Comparison of ENCODE assay signal across 25 mouse cellular contexts in the genomic region with DNA sequence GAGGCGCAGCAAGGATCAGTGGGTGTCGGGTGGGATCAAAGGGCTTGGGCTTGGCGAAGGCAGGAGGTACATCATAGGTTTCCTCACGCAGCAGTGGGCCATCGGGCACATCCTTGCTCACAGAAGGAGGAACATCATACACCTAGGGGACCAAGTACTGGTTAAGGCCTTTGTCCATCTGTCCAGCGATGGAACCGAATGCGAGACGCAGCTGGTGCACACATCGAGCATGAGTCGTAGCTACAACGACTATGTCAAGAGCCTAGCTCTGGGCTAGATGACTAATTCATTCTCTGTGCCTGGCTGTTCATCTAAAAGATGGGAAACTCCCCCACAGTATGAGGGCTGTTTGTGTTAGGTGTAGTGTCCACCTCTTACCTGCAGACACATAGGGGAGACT. TPM values are rescaled to one million over a fixed set of nuclear protein-coding genes. Genes with fewer than 3 reads are reported as not detected.
DNase-seq lines count a peak whose midpoint lies in the region; TF ChIP-seq lines count a peak whose summit lies in the region.
"Had no signal": no experiment of that assay in that cellular context is flagged by ENCODE, and none has a peak within 500 bp of the region (broad histone marks: within the 10 kb centered on the region; RNA-seq: fewer than 3 reads in every experiment).

No protein-coding gene starts in this region.

- H3ac ChIP-seq in myocyte (ENCODE audit: control insufficient read depth, insufficient read length), result no peak overlapping the region

- intact Hi-C loops in gastrocnemius, adult 2 months (cut with DNase I), result loop anchor here (5.0 kb wide), 1 partner anchor 37 kb away; no protein-coding TSS in a partner anchor

- H3K36me3 ChIP-seq in E14TG2a.4 (ENCODE audit: insufficient read depth, low read length) (peaks cover 97% of the 10 kb centered on the region), myocyte (ENCODE audit: control insufficient read depth, insufficient read depth) (peaks cover 36% of the 10 kb centered on the region)

- H3K4me1 ChIP-seq in E14TG2a.4 (replicated peaks; ENCODE audit: low read depth, low read length), result peaks cover 81% of the 10 kb centered on the region

- H3K27me3 ChIP-seq in E14TG2a.4 (ENCODE audit: insufficient read depth, low read length), result no peaks in the 10 kb centered on the region
- H3K27me3 ChIP-seq in myocyte (ENCODE audit: control insufficient read depth, insufficient read depth, insufficient read length), result no peaks in the 10 kb centered on the region
- H3K27me3 ChIP-seq: CH12.LX; embryonic facial prominence, embryonic 12.5 days; embryonic facial prominence, embryonic 15.5 days; forebrain, embryonic 12.5 days; forebrain, embryonic 15.5 days; heart, embryonic 12.5 days; heart, embryonic 15.5 days had no signal

- H3K9me3 ChIP-seq in E14TG2a.4 (ENCODE audit: low read length), result no peaks in the 10 kb centered on the region
- H3K9me3 ChIP-seq: embryonic facial prominence, embryonic 12.5 days; embryonic facial prominence, embryonic 15.5 days; forebrain, embryonic 12.5 days; forebrain, embryonic 15.5 days; heart, embryonic 12.5 days; heart, embryonic 15.5 days; hindbrain, embryonic 10.5 days had no signal

- TF ChIP-seq POLR2A in myocyte (IDR thresholded peaks at IDR 0.05; ENCODE audit: insufficient read length, low read depth), result no peak

- no peak overlapping the region for H3K4me2 ChIP-seq in myocyte (ENCODE audit: low read depth)
- H3K4me2 ChIP-seq: embryonic facial prominence, embryonic 12.5 days; embryonic facial prominence, embryonic 15.5 days; forebrain, embryonic 12.5 days; forebrain, embryonic 15.5 days; heart, embryonic 12.5 days; heart, embryonic 15.5 days; hindbrain, embryonic 14.5 days had no signal

- DNase-seq in gastrocnemius, postnatal 10 days, result peak; percentile 4
- DNase-seq in gastrocnemius, adult 2 months, result no peak
- DNase-seq in layer of hippocampus, adult 2 months (ENCODE audit: low spot score in 2 of 2), result no peak
- no peak for DNase-seq in layer of hippocampus, adult 9-11 months
- no peak for DNase-seq in adrenal gland, adult 18-20 months (ENCODE audit: low spot score in 2 of 2)
- no peak for DNase-seq in heart, adult 8-10 months (ENCODE audit: low spot score)
- DNase-seq: adrenal gland, adult 8-10 months; adrenal gland, postnatal 25 days; gastrocnemius, postnatal 14 days; heart, postnatal 10 days; heart, postnatal 36 days had no signal

- no peak for TF ChIP-seq CTCF in gastrocnemius, adult 2 months (IDR thresholded peaks at IDR 0.05)
- no peak for TF ChIP-seq CTCF in layer of hippocampus, adult 2 months (conservative IDR thresholded peaks at IDR 0.05)
- no peak for TF ChIP-seq CTCF in E14TG2a.4 (conservative IDR thresholded peaks at IDR 0.05; ENCODE audit: low read length)

- no peak overlapping the region for H3K27ac ChIP-seq in gastrocnemius, adult 2 months
- H3K27ac ChIP-seq in layer of hippocampus, adult 2 months, result peak overlapping the region; percentile 76
- H3K27ac ChIP-seq: embryonic facial prominence, embryonic 12.5 days; embryonic facial prominence, embryonic 15.5 days; forebrain, embryonic 12.5 days; forebrain, embryonic 15.5 days; heart, embryonic 15.5 days; hindbrain, embryonic 10.5 days; hindbrain, embryonic 14.5 days had no signal

- peaks cover 31% of the 10 kb centered on the region for H3K79me2 ChIP-seq in myocyte (ENCODE audit: control insufficient read depth, insufficient read depth)

- no peak overlapping the region for H3K4me3 ChIP-seq in gastrocnemius, adult 2 months
- H3K4me3 ChIP-seq in layer of hippocampus, adult 2 months, result no peak overlapping the region
- peak overlapping the region; percentile 57; the same call in 1 of the 2 replicates for H3K4me3 ChIP-seq in E14TG2a.4 (replicated peaks; ENCODE audit: low read length)
- no peak overlapping the region for H3K4me3 ChIP-seq in myocyte
- H3K4me3 ChIP-seq: embryonic facial prominence, embryonic 12.5 days; embryonic facial prominence, embryonic 15.5 days; erythroblast, embryonic 14.5 days; forebrain, embryonic 12.5 days; forebrain, embryonic 15.5 days; heart, embryonic 12.5 days; heart, embryonic 15.5 days; hindbrain, embryonic 10.5 days had no signal

TF ChIP-seq in myocyte, 11 proteins besides CTCF, POLR2A, EP300 and RAD21:
- TF ChIP-seq USF1 (IDR thresholded peaks at IDR 0.05; ENCODE audit: low read depth), result no peak
- TF ChIP-seq REST (IDR thresholded peaks at IDR 0.05; ENCODE audit: insufficient read depth, insufficient read length), result no peak
- peak in 2 of 3 experiments; percentile 34 to 51 for TF ChIP-seq MYOD1 (IDR thresholded peaks at IDR 0.05; ENCODE audit: control insufficient read depth in 1 of 3, insufficient read length in 2 of 3, low read depth in 2 of 3)
- TF ChIP-seq TCF12 (IDR thresholded peaks at IDR 0.05; ENCODE audit: insufficient read depth, poor library complexity, severe bottlenecking), result no peak
- TF ChIP-seq POLR2AphosphoS2 (IDR thresholded peaks at IDR 0.05; ENCODE audit: insufficient read length, low read depth), result peak; percentile 19
- no peak for TF ChIP-seq SRF (IDR thresholded peaks at IDR 0.05; ENCODE audit: control insufficient read depth, insufficient read length, low read depth)
- TF ChIP-seq MYOG (IDR thresholded peaks at IDR 0.05; ENCODE audit: control insufficient read depth in 1 of 3, insufficient read depth in 1 of 3, insufficient read length in 2 of 3, low read depth in 2 of 3), result peak in 1 of 3 experiments; percentile 22
- no peak for TF ChIP-seq TCF3 (IDR thresholded peaks at IDR 0.05; ENCODE audit: insufficient read length, low read depth)
- no peak for TF ChIP-seq CEBPB (IDR thresholded peaks at IDR 0.05; ENCODE audit: insufficient read depth, poor library complexity, severe bottlenecking)
- TF ChIP-seq MAX (IDR thresholded peaks at IDR 0.05; ENCODE audit: low read depth), result no peak

RNA-seq across cellular contexts. Expression of gene Ctrb1, which starts 23.5 kb away (rescaled TPM):
- total RNA-seq in gastrocnemius, postnatal 10 days (2021), result not detected
- total RNA-seq in gastrocnemius, adult 2 months (2021), result not detected
- total RNA-seq in layer of hippocampus, adult 2 months (2021), result not detected
- polyA plus RNA-seq in myocyte (2012; fragmentation: generic; extraction: Trizol), result 85.4 TPM
- not detected for total RNA-seq in adrenal gland, adult 18-20 months (2021)
- total RNA-seq in heart, adult 8-10 months (2022), result not detected
- total RNA-seq: adrenal gland, adult 8-10 months; adrenal gland, postnatal 25 days; CH12.LX; common myeloid progenitor, adult 5-6 weeks; heart, postnatal 36 days; MEL had no signal
- polyA plus RNA-seq: embryonic facial prominence, embryonic 12.5 days; erythroblast, embryonic 14.5 days; forebrain, embryonic 12.5 days; forebrain, embryonic 15.5 days; heart, embryonic 12.5 days; hindbrain, embryonic 10.5 days; hindbrain, embryonic 14.5 days had no signal

RNA-seq across cellular contexts. Expression of gene Bcar1, which starts 29.3 kb away (rescaled TPM):
- total RNA-seq in gastrocnemius, postnatal 10 days (2021), result 10 to 100 TPM; 22.3 to 27.1 TPM
- 10 to 100 TPM; 10.8 to 12.6 TPM for total RNA-seq in gastrocnemius, adult 2 months (2021)
- 10 to 100 TPM; 66.1 to 69.7 TPM for total RNA-seq in layer of hippocampus, adult 2 months (2021)
- 81.9 TPM for polyA plus RNA-seq in myocyte (2012; fragmentation: generic; extraction: Trizol)
- 100 to 1,000 TPM in 1 of 2 experiments, 10 to 100 TPM in 1; 83.9 to 120 TPM for total RNA-seq in adrenal gland, adult 18-20 months (2021)
- total RNA-seq in heart, adult 8-10 months (2022), result 10 to 100 TPM; 18.5 to 21.8 (median 19.5) TPM
- total RNA-seq: common myeloid progenitor, adult 5-6 weeks had no signal
